Mouse (Mus musculus): ENCODE results near the gene Cln6.

Gene Cln6

DNA sequence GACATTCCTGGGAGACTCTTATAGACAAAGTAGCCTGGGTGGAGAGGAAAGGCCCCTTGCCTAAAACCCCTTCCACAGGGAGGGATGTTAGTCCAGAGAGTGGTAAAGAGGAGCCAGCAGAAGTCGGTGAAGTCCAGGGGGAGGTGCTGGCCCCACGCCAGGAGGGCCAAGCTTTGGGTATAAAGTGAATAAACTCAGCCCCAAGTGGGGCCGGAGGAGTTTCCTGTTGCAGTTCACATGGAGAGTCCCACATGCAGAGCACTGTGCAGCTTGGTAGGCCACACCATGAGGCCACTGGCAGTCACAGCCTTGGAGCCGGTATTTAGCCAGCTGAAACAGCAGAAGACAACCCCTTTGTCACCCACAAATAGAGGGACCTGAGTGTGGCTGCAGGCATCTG, 15.9 kb downstream of the Cln6 start:
- TF ChIP-seq GATA4 (IDR thresholded peaks at IDR 0.05; ENCODE audit: insufficient replicate concordance, low read length): no peak

DNA sequence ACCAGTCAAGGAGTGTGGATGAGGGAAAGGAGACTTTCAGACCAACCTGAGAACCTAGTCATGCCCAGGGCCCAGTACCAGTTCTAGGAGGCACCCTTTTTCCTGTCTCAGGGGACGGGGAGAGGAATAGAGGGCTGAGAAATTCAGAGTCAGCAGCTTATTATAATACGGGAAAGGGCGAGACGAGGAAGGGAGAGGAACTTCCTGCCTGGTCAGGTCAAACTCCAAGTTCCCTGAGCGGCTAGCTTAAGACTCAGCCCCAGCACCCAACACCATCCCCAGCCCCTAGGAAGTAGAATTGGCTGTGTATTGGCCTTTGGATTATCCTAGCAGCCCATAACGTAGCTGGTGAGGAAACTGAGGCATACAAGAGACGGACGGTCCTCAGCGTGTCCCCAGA, 18.6 kb downstream of the Cln6 start:
- no peak for TF ChIP-seq GATA4 (IDR thresholded peaks at IDR 0.05; ENCODE audit: insufficient replicate concordance, low read length)

DNA sequence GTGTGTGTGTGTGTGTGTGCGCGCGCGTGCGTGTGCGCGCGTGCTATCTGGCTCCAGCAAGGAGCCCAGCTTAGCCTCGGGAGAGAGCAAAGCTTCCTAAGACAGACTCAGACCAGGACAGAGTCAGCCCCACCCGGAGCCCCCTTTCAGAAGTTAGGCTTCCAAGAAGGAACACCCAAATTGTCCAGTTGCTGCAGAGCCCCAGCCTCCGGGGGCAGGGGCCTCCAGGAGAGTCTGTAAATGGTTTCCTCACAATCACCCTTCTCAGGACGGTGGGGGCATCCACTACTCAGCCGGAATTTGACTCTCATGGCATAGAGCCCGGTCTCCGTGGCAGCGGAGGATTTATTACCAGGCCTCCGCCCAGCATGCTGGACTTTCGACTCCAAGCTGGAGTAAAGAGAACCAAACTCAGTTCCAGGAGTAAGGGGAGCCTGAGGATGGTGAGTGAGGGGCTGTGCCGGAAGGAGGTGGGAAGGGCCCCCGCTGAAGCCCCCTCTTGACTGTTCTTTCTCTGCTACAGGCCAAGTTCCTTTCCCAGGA, 19.2 kb downstream of the Cln6 start, which contains the start of gene Calml4:
TSS of gene Calml4 (plus strand) at position 362 of the 543 bp plus-strand sequence.
- TF ChIP-seq GATA4 (IDR thresholded peaks at IDR 0.05; ENCODE audit: insufficient replicate concordance, low read length): no peak

DNA sequence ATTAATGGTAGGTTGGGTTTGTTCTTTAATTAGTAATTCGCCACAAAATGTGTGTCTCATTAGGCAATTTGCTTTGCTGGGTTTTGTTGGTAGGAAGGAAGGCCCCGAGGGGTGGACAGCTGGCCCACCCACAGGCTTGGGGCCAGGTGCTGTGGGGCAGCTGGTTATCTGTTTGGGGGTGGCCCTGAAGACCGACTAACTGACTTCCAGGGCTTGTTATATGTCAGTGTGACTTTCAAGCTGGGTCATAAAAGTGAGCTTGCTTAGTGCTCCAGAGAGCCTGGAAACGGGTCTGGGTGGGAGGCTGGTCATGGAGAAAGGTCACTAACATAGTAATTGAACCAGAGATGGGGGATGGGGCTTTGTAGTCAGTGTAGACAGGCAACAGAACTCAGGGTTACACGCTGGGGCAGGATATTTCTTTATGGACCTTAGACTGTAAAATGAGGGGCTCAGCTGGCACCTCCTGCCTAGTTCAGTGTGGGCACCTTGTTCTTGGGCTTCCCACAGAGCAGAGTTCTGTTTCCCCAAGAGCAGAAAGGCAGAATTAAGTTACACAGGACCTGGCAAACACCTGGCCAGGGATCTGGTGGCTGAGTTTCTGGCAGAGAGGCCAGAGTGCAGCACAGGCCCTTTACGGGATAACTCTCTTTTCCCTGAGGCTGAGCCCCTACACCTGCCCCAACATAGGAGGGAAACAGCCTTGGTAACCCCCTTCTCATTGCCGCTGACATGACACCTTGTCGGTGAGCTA, 19.9 kb downstream of the Cln6 start:
- no peak for TF ChIP-seq GATA4 (IDR thresholded peaks at IDR 0.05; ENCODE audit: insufficient replicate concordance, low read length)

DNA sequence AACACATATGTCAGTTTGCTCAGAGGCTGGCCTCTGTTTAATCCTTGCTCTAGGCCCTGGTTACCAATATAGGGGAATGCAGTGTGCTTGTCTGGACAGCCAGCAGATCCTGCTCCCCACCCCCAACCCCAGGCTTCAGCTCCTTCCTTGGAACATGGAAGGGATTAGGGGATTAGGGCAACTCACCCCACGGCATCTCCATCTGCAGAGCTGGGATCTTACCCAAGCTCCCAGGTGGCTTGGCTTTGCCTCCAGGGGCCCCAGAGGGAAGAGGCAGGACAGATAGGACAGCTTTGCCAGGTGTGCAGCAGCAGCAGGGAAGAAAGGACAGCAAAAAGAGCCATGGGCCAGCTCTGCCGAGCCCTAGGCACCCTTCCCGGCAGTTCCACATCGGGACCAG, 22.3 kb downstream of the Cln6 start:
- no peak for TF ChIP-seq GATA4 (IDR thresholded peaks at IDR 0.05; ENCODE audit: insufficient replicate concordance, low read length)

DNA sequence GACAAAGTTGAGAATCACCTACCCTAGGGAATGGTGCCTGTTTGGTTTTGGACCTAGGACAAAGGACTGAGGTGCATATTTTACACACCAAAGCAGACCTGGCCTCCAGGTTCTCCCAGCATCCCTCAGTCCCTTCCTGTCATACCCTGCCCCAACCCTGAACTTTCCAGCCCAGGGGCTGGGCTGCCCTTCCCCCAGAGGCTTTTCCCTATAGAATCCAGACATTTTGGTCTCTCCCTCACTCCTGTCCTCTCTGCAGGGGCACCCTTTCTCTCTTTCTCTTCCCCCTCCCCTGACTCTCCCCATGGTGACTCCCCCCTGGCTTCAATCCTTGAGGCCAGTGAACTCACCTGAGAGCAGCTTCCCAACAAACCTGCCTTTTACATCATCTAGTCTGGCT, 32.1 kb downstream of the Cln6 start:
- no peak for TF ChIP-seq GATA4 (IDR thresholded peaks at IDR 0.05; ENCODE audit: insufficient replicate concordance, low read length)

DNA sequence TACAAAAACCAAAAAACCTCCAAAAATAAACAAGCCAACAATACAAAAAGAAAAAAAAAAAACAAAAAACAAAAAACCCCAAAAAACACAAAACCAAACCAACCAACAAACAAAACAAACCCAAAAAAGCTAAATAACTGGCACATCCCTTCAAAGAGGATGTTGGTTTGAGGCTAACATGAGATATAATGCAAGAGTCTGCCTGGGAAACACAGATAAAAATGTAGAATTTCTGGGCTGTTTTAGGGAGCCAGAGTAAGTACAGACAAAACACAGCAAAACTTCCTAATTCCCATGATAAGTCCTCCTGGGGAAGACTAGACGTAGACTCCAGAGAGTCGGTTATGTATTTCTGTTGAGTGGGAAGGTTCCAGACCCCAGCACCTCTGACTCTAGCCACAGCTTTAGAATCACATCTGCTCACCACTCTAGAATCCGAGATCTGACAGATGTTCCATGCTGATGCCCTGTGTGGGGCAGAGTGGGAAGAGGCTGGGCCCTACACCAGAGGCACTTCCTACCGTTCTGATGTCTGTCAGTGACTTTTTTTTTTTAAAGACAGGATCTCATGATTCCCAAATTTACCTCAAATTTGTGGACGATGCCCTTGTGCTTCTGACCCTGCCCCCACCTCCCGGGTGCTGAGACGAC, 38.5 kb downstream of the Cln6 start:
- TF ChIP-seq GATA4 (IDR thresholded peaks at IDR 0.05; ENCODE audit: insufficient replicate concordance, low read length): no peak

DNA sequence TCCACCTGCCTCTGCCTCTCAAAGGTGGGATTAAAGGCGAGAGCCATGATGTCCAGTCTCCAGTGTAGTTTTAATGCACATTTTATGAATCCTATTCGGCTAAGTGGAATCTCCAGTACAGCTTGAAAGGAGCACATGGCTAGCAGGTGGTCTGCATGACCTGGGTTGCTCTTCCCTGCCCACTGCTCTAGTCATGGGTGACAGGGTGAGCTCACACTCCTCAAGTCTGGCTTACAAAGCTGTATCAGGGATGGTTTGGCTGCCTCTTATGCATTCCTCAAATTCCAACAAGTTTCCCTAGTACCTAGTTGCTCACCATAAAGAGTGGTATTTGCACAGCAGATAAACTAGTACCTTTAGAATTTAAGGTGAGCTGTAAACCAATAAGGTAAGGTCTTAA, 39.2 kb downstream of the Cln6 start:
- TF ChIP-seq GATA4 (IDR thresholded peaks at IDR 0.05; ENCODE audit: insufficient replicate concordance, low read length): no peak

DNA sequence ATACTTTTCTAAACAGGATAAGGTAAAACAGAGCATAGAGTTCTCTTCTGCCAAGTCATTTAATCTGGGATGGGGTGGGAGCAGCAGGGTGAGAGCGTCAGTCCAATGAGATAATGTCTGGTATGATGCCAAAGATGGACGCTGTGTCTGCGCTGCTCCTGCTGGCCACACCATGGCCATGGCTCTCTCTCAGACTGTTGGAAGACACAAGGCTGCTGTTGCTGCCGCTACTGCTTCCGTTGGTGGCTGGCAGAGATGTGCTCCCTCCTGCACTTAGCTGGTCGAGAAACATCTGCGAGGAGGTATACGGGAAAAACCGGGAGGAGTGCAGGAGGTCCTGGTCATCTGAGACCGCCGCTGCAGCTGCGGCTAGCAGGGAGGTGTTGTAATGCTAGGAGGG, 43.3 kb downstream of the Cln6 start:
- TF ChIP-seq GATA4 (IDR thresholded peaks at IDR 0.05; ENCODE audit: insufficient replicate concordance, low read length): peak; percentile 38; the same call in 1 of the 2 replicates

DNA sequence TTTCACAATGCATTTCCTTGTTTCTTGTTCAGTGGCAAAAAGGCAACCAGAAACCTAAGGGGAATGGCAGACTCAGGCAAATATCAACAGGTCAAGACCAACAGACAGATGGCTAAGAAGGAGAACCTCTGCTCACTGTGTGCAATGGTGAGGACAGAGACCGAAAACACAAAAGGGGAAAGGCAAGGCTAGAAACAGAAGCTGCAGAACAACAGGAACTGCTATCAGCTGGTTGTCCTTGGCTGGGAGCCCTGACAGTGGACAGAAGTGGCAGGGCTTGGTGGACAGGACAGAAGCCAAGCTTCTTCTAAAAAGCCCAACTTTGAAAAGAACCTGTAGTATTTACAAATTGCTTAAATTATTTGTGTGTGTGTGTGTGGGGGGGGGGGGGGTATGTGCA, 55.9 kb downstream of the Cln6 start:
- TF ChIP-seq GATA4 (IDR thresholded peaks at IDR 0.05; ENCODE audit: insufficient replicate concordance, low read length): peak; percentile 60; the same call in 1 of the 2 replicates
